Mouse (Mus musculus) CD4-positive, CD25-positive, alpha-beta regulatory T cell, adult 2 months (primary cell): ENCODE results near the gene Rcn3.

ENCODE experiments used
- DNase-seq: peaks from one replicate; pipeline ENCODE4 v3.0.0-alpha.2; 2012; ENCODE audit warnings: low read depth, low spot score

Rcn3 gene

DNA sequence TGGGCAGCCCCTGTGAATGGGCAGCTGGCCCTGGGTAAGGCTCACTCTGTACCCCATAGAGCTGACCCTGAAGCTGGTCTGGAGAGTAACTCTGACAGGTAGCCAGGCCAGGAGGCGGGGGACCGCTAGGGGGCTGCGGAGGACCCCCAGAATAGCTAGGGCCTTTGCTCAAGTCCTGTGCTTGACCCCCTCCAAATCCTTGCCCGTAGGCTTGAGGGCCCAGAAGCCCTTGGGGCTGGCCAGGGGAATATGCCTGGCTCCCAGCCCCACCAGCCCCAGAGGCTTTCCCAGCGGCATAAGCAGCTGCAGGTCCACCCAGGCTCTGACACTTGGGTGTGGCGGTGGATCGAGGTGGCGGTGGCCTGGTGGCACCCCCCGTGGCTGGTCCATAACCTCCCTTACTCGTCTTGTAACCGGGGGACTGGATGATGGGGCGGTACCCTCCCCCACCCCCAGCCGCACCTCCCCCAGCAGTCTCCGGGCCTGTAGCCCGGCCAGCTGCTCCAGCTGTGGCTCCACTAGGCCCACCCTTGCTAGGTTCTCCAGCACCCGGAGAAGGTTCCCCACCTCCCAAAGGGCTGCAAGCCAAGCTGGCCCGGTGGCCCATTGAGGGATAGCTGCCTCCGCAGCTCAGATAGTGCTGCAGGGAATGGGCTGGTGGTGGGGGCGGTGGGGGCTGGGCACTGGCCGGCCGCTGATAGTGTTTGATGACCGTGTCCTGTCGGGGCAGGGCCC, 42.9 kb downstream of the Rcn3 start:
- no peak for DNase-seq

DNA sequence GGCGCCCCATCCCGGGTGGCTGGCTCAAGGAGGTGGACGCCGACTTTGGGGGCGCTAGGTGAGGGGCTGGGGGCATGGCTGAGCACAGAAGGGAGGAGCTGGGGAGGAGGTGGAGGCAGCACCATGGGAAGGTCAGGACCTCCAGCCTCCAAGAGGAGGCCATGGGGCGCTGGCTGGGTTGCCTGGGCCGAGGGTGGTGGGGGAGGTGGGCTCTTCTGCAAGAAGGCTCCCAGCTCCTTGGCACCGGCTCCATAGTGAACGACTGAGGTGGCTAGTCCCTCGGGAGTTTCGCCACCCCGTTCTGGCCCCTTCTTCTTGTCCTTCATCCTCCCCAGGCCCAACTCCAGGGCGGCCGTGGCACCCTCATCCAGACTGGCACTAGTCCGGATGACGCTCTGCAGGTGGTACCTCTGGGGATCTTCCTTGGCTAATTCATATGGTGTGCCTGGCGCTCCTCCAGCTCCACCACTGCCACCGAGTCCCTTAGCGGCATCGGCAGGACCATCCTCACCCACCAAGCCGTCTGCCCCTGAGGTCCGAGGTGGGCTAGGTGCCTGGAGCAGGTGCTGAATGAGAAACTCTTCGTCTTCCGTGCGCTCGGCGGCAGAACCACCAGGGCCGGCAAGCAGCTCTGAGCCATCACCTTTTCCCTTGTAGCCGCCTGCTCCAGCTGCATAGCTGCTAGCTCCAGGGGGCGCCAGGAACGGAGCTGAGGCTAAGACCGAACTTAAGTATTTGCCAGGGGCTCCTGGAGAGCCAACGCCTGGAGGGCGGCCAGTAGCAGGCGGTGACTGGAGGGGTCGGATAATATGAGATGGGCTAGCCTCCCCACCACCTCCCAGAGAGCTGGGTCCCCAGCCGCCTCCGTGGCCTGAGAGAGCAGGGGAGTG, 43.8 kb downstream of the Rcn3 start:
- DNase-seq, result no peak

DNA sequence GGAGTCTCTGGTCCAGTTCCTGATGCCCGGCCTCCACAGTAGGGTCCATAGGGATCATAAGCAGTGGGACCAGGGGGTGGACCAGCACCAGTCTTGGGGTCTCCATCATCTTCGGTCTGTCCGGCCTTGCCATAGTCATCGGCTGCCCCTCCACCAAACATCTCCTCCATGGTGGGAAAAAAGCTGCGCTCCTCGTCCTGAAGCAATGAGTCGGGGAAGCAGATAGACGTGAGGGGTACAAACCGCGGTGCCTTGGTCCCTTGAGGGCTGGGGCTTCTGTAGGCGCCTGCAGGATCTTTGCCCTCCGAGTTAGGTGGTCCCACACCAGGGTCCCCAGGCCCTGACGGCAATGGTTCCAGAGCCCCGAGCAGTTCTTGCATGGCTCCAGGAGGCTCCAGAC, 44.5 kb downstream of the Rcn3 start:
- DNase-seq, result no peak

DNA sequence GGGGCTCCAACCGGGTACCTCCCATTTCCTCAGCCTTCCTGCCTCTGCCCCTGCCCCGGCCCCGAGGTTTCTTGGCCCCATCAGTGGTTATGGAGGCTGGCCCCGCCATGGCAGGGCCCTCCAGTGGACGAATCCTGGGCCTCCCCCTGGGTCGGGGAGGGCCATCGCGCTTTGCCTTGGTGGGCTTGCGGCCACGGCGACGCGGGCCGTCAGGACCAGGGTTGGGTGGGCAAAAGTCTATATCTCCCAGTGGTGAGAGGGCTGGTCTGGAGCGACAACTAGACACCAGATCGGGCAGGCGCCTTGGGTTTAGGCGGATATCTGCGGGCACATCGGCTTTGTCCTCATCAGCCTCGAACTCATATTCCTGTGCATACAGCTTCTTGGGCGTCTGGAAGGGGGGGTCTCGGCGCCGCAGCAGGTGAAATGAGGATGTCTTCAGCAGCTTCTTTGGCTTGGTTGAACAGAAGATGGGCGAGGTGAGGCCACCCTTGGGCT, 45.1 kb downstream of the Rcn3 start:
- DNase-seq, result no peak

DNA sequence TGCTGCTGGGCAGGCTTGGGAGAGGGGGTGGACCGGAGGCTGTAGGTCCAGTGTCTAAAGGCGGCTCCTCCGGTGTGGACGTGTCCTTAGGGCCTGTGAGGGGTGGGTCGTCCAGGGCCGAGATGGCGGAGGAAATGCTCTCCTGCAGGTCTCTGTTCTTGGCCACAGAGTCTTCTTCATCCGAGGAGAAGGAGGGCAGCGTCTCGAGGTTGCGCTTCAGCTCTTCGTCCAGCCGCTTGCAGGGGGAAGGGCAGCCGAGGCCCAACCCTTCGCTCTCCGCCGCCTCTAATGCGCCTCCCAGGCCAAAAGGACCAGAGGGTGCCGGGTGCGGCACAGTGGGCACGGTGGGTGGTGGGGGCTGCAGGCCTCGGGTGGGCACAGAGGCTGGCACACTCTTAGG, 46.3 kb downstream of the Rcn3 start:
- DNase-seq, result no peak

DNA sequence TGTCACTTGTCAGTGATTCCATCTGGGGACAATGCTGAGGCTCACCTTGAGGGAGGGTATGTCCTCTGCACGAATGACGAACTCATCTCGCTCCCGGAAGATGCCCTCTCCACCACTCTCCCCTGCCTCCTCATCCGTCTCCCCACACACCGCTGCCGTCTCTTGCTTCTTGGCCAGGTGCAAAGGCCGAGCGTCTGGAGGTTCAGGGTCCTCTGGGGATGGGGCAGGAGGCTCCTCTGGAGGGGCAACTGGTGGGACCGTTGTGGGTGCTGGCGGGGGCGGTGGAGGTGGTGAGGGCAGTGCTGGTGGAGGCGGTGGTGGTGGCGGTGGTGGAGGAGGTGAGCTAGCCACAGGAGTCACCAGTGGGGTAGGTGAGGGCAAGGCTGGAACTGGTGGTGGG, 48.7 kb downstream of the Rcn3 start:
- no peak for DNase-seq

DNA sequence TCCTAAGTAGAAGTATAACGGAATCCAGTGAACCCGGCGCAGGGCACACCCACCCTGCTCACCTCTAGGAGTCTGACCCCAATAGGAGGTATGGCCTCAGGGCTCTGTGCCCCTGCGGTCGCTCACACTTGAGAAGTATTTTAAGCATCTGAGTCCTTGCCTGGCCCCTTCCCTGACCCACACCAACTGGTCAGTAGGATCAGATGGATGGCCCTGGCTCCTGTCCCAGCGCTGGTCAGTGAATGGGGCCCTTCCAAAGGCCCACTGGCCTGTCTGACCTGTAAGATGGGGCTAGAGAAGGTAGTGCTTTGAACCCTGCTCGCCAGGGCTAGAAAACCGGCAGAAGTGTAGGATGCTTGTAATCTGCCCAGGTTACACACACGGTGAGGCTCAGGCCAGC, 51.2 kb downstream of the Rcn3 start:
- no peak for DNase-seq

DNA sequence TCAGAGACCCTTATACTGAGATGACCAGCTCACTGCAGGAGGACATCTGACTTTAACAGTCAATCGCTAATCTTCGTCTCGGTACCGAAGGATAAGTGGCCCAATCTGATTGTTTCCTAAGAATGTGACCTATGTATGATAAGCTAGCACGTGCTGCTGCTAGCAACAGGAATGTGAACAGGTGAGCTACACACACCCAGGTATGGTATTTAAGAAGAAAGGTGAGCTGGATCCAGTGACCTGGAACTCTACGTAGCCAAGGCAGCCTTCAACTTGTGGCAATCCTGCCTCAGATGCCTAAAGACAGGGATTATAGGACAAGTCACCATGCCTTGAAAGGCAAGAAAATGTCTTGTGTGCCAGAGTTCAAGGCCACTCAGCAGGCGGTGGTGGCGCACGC, 53.6 kb downstream of the Rcn3 start:
- no peak for DNase-seq

DNA sequence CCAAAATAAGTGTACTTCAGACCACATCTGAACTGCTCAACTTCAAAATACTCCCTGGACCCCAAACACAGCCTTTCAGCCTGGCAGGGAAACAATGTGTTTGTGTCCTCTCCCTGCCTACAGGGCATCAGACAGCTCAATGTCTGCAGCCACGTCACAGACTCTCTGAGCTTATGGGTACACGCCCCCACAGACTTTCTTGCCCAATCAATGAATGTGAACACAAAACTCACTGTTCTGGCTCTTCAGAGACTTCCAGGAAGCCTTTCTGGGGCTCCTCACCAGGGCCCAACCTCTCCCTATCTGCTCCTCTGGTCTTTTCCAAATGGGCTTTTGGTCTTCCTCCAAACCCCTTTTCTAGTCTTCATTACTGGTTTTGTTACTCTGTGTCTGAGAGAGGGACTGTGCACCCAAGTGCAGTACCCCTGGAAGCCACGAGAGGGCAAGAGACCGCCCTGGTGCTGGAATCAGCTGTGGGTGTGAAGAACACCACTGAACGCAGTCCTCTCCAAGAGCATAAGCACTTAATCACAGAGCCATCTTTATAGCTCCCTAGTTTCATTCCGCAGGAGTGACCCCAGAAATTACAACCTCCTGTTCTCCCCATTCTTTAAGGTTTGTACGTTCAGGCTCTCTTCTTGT, 54.2 kb downstream of the Rcn3 start:
- peak; percentile 82 for DNase-seq

DNA sequence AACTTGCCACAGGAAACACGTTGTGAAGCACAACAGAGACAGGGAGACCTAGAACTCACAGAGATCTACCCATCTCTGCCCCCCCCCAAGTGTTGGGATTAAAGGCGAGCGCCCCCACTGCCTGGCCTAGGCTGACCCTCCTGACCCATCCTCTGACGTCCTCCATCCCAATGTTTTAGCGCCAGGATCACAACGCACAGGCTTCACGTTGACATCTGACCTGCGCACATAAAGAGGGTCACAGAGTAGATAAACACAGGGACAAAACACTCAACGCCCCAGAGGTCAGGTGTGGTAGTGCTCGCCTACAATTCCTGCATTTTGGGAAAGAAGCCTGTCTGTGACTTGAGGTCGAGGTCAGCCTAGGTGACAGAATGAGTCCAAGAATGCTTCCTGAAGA, 55.3 kb downstream of the Rcn3 start:
- DNase-seq, result no peak

DNA sequence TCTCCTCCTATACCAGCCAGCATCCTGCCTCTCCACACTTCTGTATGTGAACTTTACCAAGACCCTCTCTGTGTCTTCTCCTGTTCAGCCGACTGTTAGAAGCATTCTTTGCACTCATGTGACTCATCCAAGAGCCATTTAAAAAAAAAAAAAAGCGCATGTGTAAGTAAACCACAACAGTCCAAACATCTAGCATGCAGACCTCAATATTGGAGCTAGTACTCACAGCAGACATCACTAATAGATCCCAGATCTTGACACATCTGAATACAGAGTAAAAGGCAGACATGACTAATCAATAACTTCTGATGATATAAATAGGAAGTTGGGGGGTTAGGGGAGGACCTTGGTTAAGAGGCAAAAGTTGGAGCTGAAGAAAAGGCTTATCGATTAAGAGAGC, 56.4 kb downstream of the Rcn3 start:
- no peak for DNase-seq

DNA sequence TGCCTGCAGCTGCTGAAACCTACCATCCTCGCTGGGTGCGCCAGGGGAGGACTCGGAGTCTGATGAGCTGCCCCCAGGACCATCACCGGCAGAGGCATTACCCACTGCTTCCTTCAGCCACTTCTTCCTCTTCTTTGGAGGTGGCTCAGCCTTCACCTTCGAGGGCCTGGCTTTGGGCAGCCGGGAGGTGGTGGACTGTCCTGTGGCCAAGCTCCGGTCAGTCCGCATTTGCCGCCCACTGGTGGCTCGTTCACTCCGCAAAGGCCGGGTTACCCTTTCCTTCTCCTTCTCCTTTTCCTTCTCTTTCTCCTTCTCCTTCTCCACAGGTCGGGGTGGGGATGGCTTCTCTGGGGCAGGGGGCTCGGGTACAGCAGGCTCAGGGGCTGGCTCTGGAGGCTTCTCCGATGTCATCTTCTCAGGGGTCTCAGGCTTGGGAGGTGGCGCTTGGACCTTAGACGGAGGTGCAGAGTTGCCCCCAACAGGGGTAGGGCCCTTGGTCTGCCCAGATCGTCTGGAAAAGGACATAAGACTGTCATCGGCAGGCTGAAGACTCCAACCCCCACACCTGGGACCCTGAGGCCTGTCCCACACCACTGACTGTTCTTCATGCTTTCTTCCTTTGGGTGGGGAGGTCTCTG, 58.2 kb downstream of the Rcn3 start:
- DNase-seq, result no peak
